ENCODE assay signal across 27 mouse cellular contexts in genomic region chr9:82760682-82761468, GRCm38 (mm10).
DNase-seq lines count a peak whose midpoint lies in the region; ATAC-seq and TF ChIP-seq lines count a peak whose summit lies in the region.
"Had no signal": no experiment of that assay in that cellular context is flagged by ENCODE, and none has a peak within 500 bp of the region (broad histone marks: within the 10 kb centered on the region; RNA-seq: fewer than 3 reads in every experiment).

No protein-coding gene starts in this region.

- H3K9me3 ChIP-seq in lung, embryonic 14.5 days (ENCODE audit: low read depth, low read length) = no peaks in the 10 kb centered on the region
- H3K9me3 ChIP-seq in lung, postnatal 0 days (ENCODE audit: low read length) = no peaks in the 10 kb centered on the region
- H3K9me3 ChIP-seq in stomach, postnatal 0 days (ENCODE audit: control insufficient read depth, low read length) = no peaks in the 10 kb centered on the region
- H3K9me3 ChIP-seq: forebrain, embryonic 10.5 days; forebrain, embryonic 13.5 days; heart, embryonic 15.5 days; hindbrain, embryonic 10.5 days; hindbrain, embryonic 13.5 days had no signal

- no peaks in the 10 kb centered on the region for H3K4me1 ChIP-seq in lung, embryonic 14.5 days (ENCODE audit: insufficient read depth)
- no peaks in the 10 kb centered on the region for H3K4me1 ChIP-seq in lung, adult 2 months (ENCODE audit: control insufficient read depth, insufficient read depth, low read length)
- H3K4me1 ChIP-seq in lung, postnatal 0 days (ENCODE audit: insufficient read depth, low read depth, low read length) = no peaks in the 10 kb centered on the region
- H3K4me1 ChIP-seq in stomach, postnatal 0 days (replicated peaks; ENCODE audit: control insufficient read depth, insufficient read depth) = no peaks in the 10 kb centered on the region
- H3K4me1 ChIP-seq: forebrain, embryonic 10.5 days; forebrain, embryonic 13.5 days; heart, embryonic 12.5 days; heart, embryonic 15.5 days; hindbrain, embryonic 10.5 days; hindbrain, embryonic 13.5 days had no signal

- TF ChIP-seq POLR2A in lung, adult 2 months (IDR thresholded peaks at IDR 0.05; ENCODE audit: borderline replicate concordance, extremely low read depth, low read depth, low read length) = no peak

- no peak overlapping the region for H3K9ac ChIP-seq in lung, embryonic 14.5 days
- no peak overlapping the region for H3K9ac ChIP-seq in lung, postnatal 0 days (replicated peaks; ENCODE audit: low read depth)
- no peak overlapping the region for H3K9ac ChIP-seq in stomach, postnatal 0 days (ENCODE audit: low read length)
- H3K9ac ChIP-seq: forebrain, embryonic 13.5 days; forebrain, postnatal 0 days; heart, embryonic 12.5 days; heart, embryonic 15.5 days; hindbrain, embryonic 13.5 days had no signal

- H3K4me2 ChIP-seq in lung, embryonic 14.5 days = no peak overlapping the region
- H3K4me2 ChIP-seq in lung, postnatal 0 days (replicated peaks; ENCODE audit: low read depth, low read length) = no peak overlapping the region
- no peak overlapping the region for H3K4me2 ChIP-seq in stomach, postnatal 0 days (replicated peaks; ENCODE audit: low read depth)
- H3K4me2 ChIP-seq: forebrain, embryonic 13.5 days; heart, embryonic 12.5 days; heart, embryonic 15.5 days; hindbrain, embryonic 13.5 days had no signal

- no peaks in the 10 kb centered on the region for H3K36me3 ChIP-seq in lung, embryonic 14.5 days (ENCODE audit: insufficient read depth)
- no peaks in the 10 kb centered on the region for H3K36me3 ChIP-seq in lung, postnatal 0 days (ENCODE audit: insufficient read depth, low read length)
- H3K36me3 ChIP-seq in stomach, postnatal 0 days (ENCODE audit: control insufficient read depth, insufficient read depth, low read length) = no peaks in the 10 kb centered on the region
- H3K36me3 ChIP-seq: forebrain, embryonic 10.5 days; heart, embryonic 12.5 days; heart, embryonic 15.5 days; hindbrain, embryonic 10.5 days; hindbrain, embryonic 13.5 days had no signal

- no peak for TF ChIP-seq CTCF in lung, embryonic 14.5 days (IDR thresholded peaks at IDR 0.05; ENCODE audit: low read depth)
- TF ChIP-seq CTCF in lung, adult 2 months (IDR thresholded peaks at IDR 0.05; ENCODE audit: insufficient read depth, low read length) = no peak
- no peak for TF ChIP-seq CTCF in lung, postnatal 0 days (IDR thresholded peaks at IDR 0.05)
- TF ChIP-seq CTCF in stomach, postnatal 0 days (IDR thresholded peaks at IDR 0.05; ENCODE audit: low read depth) = no peak

- no peaks in the 10 kb centered on the region for H3K27me3 ChIP-seq in lung, embryonic 14.5 days (ENCODE audit: insufficient read depth, low read length)
- H3K27me3 ChIP-seq in lung, postnatal 0 days (replicated peaks; ENCODE audit: insufficient read depth, low read length) = no peaks in the 10 kb centered on the region
- H3K27me3 ChIP-seq in stomach, postnatal 0 days (ENCODE audit: control insufficient read depth, insufficient read depth, low read length) = no peaks in the 10 kb centered on the region
- H3K27me3 ChIP-seq: forebrain, embryonic 13.5 days; heart, embryonic 12.5 days; heart, embryonic 15.5 days; hindbrain, embryonic 13.5 days had no signal

- peak; percentile 74 for DNase-seq in lung, embryonic 14.5 days
- no peak for DNase-seq in lung, adult 2 months
- peak; percentile 88 for DNase-seq in lung, postnatal 0 days (ENCODE audit: low spot score)
- DNase-seq in lung, postnatal 10 days = peak; percentile 4
- no peak for DNase-seq in stomach, postnatal 0 days (ENCODE audit: low spot score)
- DNase-seq in thymus, postnatal 25 days = no peak
- DNase-seq: adrenal gland, adult 2 months; adrenal gland, postnatal 14 days; cerebellum, adult 11 months; cerebellum, adult 9-10 months; cerebellum, postnatal 36 days; embryo, embryonic 11 days; forebrain, postnatal 0 days; gastrocnemius, postnatal 25 days; heart, adult 18-20 months; heart, postnatal 10 days; heart, postnatal 36 days had no signal

- TF ChIP-seq EP300 in lung, postnatal 0 days (IDR thresholded peaks at IDR 0.05) = peak; percentile 95
- no peak for TF ChIP-seq EP300 in stomach, postnatal 0 days (optimal IDR thresholded peaks at IDR 0.05)

- no peak overlapping the region for H3K4me3 ChIP-seq in lung, embryonic 14.5 days (ENCODE audit: low read depth, low read length)
- no peak overlapping the region for H3K4me3 ChIP-seq in lung, adult 2 months (replicated peaks; ENCODE audit: extremely low read depth, low read depth, low read length)
- no peak overlapping the region for H3K4me3 ChIP-seq in lung, postnatal 0 days (ENCODE audit: low read depth, low read length)
- no peak overlapping the region for H3K4me3 ChIP-seq in stomach, postnatal 0 days (ENCODE audit: low read depth, low read length)
- H3K4me3 ChIP-seq: forebrain, embryonic 10.5 days; forebrain, embryonic 13.5 days; heart, embryonic 12.5 days; heart, embryonic 15.5 days; hindbrain, embryonic 10.5 days; hindbrain, embryonic 13.5 days had no signal

- peak overlapping the region; percentile 52 for H3K27ac ChIP-seq in lung, embryonic 14.5 days (ENCODE audit: low read depth)
- H3K27ac ChIP-seq in lung, postnatal 0 days (ENCODE audit: low read length) = no peak overlapping the region
- no peak overlapping the region for H3K27ac ChIP-seq in stomach, postnatal 0 days (replicated peaks)
- H3K27ac ChIP-seq: forebrain, embryonic 10.5 days; forebrain, embryonic 13.5 days; heart, embryonic 15.5 days; hindbrain, embryonic 10.5 days; hindbrain, embryonic 13.5 days; hindbrain, postnatal 0 days had no signal

- WGBS in lung, embryonic 14.5 days = 74% methylated on average over 9 of the region's 9 CpGs
- 68% methylated on average over 9 of the region's 9 CpGs for WGBS in lung, adult 2 months
- 56% methylated on average over 9 of the region's 9 CpGs for WGBS in lung, postnatal 0 days
- 74% methylated on average over 9 of the region's 9 CpGs for WGBS in stomach, postnatal 0 days

- peak; percentile 87 for ATAC-seq in lung, embryonic 14.5 days (ENCODE audit: insufficient read depth)
- ATAC-seq in lung, postnatal 0 days = peak; percentile 95
- 0 out of 2 replicates have a peak, but pooled peaks have one; percentile 42 for ATAC-seq in stomach, postnatal 0 days (ENCODE audit: low FRiP score, low TSS enrichment)
- ATAC-seq in megakaryocyte-erythroid progenitor cell, adult 5-6 weeks (replicated peaks; ENCODE audit: low FRiP score, low TSS enrichment, poor library complexity, severe bottlenecking) = no peak
- ATAC-seq: CD4-positive, CD25-positive, alpha-beta regulatory T cell, adult 4 months; forebrain, embryonic 13.5 days; forebrain, postnatal 0 days; hindbrain, postnatal 0 days; inflammation-experienced regulatory T-cells, adult 6 months had no signal

Comparison
In these comparisons a context has a peak if more than half of its experiments do, and no peak if none do; other contexts are left out.
1. DNase-seq: peak in lung, embryonic 14.5 days (single experiment), lung, postnatal 0 days (single experiment) and lung, postnatal 10 days (single experiment); none in lung, adult 2 months (single experiment), stomach, postnatal 0 days (single experiment) and thymus, postnatal 25 days (single experiment).